Mouse (Mus musculus): ENCODE data around the gene Gpr1.
A peak's percentile ranks its signal among the peaks of the same experiment; 100 is the strongest.

DNA sequence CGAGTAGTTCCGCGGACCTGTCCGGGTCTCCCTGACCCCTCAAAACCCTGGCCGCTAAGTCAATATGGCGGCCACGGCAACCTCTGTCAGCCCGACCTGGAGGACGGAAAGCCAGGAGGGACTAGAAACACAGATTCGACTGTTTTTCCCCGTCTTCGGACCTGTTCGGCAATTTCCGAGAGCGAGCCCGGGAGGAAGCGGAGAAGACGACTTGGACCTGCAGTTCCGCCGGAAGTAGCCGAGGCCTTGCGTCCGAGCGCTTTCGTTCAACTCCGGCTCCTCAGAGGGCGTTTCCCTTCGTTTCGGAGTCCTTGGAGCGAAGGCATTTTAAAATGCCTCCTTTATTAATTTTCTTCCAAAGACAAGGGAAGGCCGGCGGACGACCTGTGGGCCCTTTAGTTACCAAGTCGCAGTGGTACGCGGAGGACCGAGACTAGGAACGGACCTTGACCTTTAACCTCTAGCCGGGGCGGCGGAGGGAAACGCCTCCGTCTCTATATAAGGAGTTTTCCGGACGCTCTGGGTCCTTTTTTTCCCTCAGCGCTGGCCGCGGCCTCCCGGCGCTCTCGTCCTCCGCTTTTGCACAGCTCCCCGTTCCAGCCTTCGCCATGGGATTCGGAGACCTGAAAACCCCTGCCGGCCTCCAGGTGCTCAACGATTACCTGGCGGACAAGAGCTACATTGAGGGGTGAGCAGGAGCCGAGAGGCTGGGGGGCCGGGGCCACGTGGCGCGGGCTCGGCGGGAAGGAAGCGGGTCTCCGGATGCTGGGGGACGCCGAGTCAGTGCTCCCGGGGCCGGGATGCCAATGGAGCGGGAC lies 37.5 kb downstream of the Gpr1 start, which contains the start of the genes Eef1b2 and Ndufs1:
- TF ChIP-seq POLR2A (IDR thresholded peaks at IDR 0.05; ENCODE audit: extremely low read depth, insufficient read depth, low read length) (peak; percentile 91), CTCF (IDR thresholded peaks at IDR 0.05; ENCODE audit: low read depth, low read length) (no peak)
